Mouse (Mus musculus): ENCODE results near the gene Smtn. TPM values are rescaled to one million over a fixed set of nuclear protein-coding genes. Genes with fewer than 3 reads are reported as not detected.

Gene Smtn
- 103 and 108 TPM in 2 replicates for polyA plus RNA-seq (2014; fragmentation: Nextera tagmentation; extraction: Ambion mirVana)

DNA sequence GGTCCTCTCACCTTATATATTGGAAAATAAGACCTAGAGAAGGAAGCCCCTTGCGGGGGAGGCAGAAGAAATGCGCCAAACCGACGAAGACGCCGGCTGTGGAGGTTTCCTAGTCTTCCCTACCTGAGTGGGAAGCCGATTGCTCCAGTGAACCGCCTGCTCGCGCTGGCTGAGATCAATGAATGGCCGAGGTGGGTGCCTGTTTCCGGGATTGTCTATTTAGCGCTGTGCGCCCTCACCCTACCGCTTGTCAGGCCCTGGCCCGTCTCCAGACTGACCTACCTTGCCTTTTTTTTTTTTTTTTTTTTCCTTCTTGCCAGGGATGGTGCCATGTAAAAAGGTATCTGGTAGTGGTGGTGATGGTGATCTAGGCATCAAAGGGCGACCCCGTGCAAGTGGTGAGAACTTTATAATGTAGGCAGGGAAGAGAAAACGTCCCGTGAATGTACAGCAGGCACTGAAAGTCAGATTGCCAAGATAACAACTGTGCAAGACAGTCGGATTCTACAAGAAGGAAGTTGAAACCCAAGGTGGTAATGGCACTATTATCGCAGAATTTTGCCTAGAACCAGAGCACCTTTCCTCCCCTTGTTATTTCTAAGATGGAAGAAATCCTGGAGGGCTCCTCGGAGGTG, at the start of gene Smtn:
Smtn (minus strand) TSS at position 162 of the 635 bp plus-strand sequence.
- H3K9ac ChIP-seq: peak within 1 kb of the TSS; percentile 44; the same call in 1 of the 2 replicates
- no peak for TF ChIP-seq CTCF (IDR thresholded peaks at IDR 0.05; ENCODE audit: low read depth)
- peak within 1 kb of the TSS; percentile 64 for H3K4me3 ChIP-seq (ENCODE audit: low read depth, low read length)
- peaks cover 15% of the 10 kb centered on the region for H3K36me3 ChIP-seq (ENCODE audit: insufficient read depth)
- H3K27ac ChIP-seq (ENCODE audit: low read depth): 0 out of 2 replicates have a peak within 1 kb of the TSS, but pooled peaks have one; percentile 3
- H3K4me2 ChIP-seq: peak within 1 kb of the TSS; percentile 82
- no peak for ATAC-seq (ENCODE audit: insufficient read depth)
- peaks cover 4% of the 10 kb centered on the region; the same call in 1 of the 2 replicates for H3K9me3 ChIP-seq (ENCODE audit: low read depth, low read length)
- no peak for DNase-seq
- H3K27me3 ChIP-seq (ENCODE audit: insufficient read depth, low read length): no peaks in the 10 kb centered on the region
- peaks cover 24% of the 10 kb centered on the region for H3K4me1 ChIP-seq (ENCODE audit: insufficient read depth)
- WGBS: 90% methylated on average over 23 of the region's 23 CpGs

DNA sequence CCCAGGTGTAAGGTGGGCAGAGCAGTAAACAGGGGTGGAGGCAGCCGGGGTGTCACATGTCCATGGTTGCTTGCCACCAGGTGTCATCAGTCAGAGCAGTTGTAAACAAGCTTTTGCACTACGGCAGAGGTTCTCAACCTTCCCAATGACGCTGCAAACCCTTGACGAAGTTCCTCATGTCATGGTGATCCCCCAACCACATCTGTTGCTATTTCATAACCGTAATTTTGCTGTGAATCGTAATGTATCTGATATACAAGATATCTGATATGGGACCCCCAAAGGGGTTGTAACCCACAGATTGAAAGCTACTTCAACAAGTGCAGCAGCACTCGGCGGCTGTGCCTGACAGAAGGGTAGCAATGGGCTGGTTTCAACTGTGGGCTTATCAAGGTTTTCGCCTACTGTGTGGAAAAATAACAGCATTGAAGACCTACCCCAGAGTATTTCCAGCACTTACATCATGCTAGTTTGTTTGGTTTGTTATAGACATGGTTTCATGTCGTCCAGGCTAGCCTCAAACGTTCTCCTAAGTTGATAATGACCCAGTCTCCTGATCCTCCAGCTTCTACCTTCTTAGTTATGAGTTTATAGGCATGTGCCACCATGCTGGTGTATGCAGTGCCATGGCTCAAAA, 47.7 kb upstream of the Smtn start:
- no peaks in the 10 kb centered on the region for H3K36me3 ChIP-seq (ENCODE audit: insufficient read depth)
- no peak overlapping the region for H3K9ac ChIP-seq
- H3K9me3 ChIP-seq (ENCODE audit: low read depth, low read length): no peaks in the 10 kb centered on the region
- no peak for DNase-seq
- no peaks in the 10 kb centered on the region for H3K4me1 ChIP-seq (ENCODE audit: insufficient read depth)
- WGBS: 58% methylated on average over 11 of the region's 11 CpGs
- no peak for TF ChIP-seq CTCF (IDR thresholded peaks at IDR 0.05; ENCODE audit: low read depth)
- no peaks in the 10 kb centered on the region for H3K27me3 ChIP-seq (ENCODE audit: insufficient read depth, low read length)
- no peak overlapping the region for H3K4me3 ChIP-seq (ENCODE audit: low read depth, low read length)
- ATAC-seq (ENCODE audit: insufficient read depth): no peak
- H3K27ac ChIP-seq (ENCODE audit: low read depth): no peak overlapping the region
- H3K4me2 ChIP-seq: no peak overlapping the region

DNA sequence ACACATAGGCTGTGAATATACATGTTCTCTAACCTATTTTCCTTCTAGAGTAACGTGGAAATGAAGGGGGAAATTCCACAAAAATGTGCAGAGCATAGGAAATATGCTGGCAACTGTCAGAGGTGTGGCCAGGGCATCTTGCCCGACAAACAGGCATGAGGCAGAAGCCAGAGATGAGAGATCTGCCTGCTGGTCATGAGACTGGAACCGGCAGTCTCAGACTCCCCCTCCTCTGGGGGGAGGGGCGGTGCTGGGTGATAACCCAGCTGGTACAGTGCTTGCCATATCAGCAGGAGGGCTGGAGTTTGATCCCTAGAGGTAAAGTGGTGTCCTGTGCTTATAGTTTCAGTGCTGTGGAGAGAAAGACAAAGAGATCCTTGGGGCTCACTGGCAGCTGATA, 46.9 kb upstream of the Smtn start:
- H3K27me3 ChIP-seq (ENCODE audit: insufficient read depth, low read length): no peaks in the 10 kb centered on the region
- H3K4me2 ChIP-seq: no peak overlapping the region
- 22% methylated on average over 4 of the region's 4 CpGs for WGBS
- no peak for ATAC-seq (ENCODE audit: insufficient read depth)
- H3K4me3 ChIP-seq (ENCODE audit: low read depth, low read length): no peak overlapping the region
- H3K27ac ChIP-seq (ENCODE audit: low read depth): no peak overlapping the region
- no peaks in the 10 kb centered on the region for H3K9me3 ChIP-seq (ENCODE audit: low read depth, low read length)
- no peak for DNase-seq
- H3K36me3 ChIP-seq (ENCODE audit: insufficient read depth): no peaks in the 10 kb centered on the region
- H3K4me1 ChIP-seq (ENCODE audit: insufficient read depth): no peaks in the 10 kb centered on the region
- TF ChIP-seq CTCF (IDR thresholded peaks at IDR 0.05; ENCODE audit: low read depth): no peak
- no peak overlapping the region for H3K9ac ChIP-seq

DNA sequence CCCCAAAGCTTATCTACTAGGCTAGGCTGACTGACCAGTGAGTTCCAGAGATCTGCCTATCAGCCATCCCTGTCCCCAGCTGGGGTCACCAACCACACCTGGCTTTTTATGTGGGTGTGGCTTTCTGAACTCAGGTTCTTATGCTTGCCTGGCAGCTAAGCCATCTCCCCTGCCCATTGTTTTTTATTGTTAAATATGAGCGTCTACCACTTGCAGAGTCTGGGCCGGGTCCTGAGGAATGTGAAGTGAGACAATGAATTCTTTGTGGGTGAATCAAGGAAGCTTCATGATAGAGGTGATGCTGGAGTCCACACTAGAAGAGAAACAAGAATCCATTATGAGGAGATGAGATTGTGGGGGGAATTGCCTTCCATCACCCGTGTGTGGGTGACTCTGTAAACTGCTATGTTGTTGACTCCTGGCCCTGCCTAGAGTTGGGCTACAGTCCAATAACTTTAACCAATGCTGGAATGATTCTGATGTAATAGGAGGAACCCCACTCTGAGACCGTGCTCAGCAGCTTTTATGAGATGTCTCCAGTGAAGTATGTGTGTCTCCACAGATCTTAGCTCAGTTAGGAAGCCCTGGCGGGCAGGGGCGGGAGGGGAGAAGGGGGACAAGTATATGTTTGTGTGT, 45.7 kb upstream of the Smtn start:
- Histone ChIP-seq H3K9ac (no peak overlapping the region), H3K9me3 (ENCODE audit: low read depth, low read length) (no peaks in the 10 kb centered on the region), H3K4me2 (no peak overlapping the region), H3K4me1 (ENCODE audit: insufficient read depth) (no peaks in the 10 kb centered on the region), H3K4me3 (ENCODE audit: low read depth, low read length) (no peak overlapping the region), H3K36me3 (ENCODE audit: insufficient read depth) (no peaks in the 10 kb centered on the region), H3K27ac (ENCODE audit: low read depth) (no peak overlapping the region), H3K27me3 (ENCODE audit: insufficient read depth, low read length) (no peaks in the 10 kb centered on the region)
- 49% methylated on average over 6 of the region's 6 CpGs for WGBS
- DNase-seq: peak; percentile 26
- TF ChIP-seq CTCF (IDR thresholded peaks at IDR 0.05; ENCODE audit: low read depth): no peak
- no peak for ATAC-seq (ENCODE audit: insufficient read depth)

DNA sequence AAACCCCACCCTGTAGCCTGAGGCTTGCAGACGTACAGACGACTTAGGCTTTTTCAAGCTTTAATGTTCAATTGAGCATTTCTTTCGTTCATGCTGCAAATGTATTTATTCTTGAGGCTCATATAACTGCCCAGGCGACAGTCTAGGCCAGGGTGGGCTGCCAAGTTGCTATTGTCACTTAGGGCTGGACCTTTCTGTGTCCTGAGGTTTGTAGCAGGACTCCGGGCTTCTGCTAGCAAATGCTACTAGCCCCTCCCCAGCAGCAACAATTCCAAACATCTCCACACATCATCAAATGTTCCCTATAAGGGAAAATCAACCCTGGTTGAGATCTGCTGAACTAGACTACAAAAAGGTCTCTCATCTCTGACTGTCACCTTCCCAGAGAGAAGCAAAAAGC, 42.7 kb upstream of the Smtn start:
- Histone ChIP-seq H3K9me3 (ENCODE audit: low read depth, low read length) (no peaks in the 10 kb centered on the region), H3K4me2 (no peak overlapping the region), H3K36me3 (ENCODE audit: insufficient read depth) (no peaks in the 10 kb centered on the region), H3K27me3 (ENCODE audit: insufficient read depth, low read length) (no peaks in the 10 kb centered on the region), H3K4me3 (ENCODE audit: low read depth, low read length) (no peak overlapping the region), H3K9ac (no peak overlapping the region), H3K27ac (ENCODE audit: low read depth) (peak overlapping the region; percentile 51; the same call in 1 of the 2 replicates), H3K4me1 (ENCODE audit: insufficient read depth) (0 out of 2 replicates have a peak, but pooled peaks cover under 1% of the 10 kb centered on the region)
- 46% methylated on average over 5 of the region's 5 CpGs for WGBS
- ATAC-seq (ENCODE audit: insufficient read depth): no peak
- DNase-seq: peak; percentile 36
- no peak for TF ChIP-seq CTCF (IDR thresholded peaks at IDR 0.05; ENCODE audit: low read depth)

DNA sequence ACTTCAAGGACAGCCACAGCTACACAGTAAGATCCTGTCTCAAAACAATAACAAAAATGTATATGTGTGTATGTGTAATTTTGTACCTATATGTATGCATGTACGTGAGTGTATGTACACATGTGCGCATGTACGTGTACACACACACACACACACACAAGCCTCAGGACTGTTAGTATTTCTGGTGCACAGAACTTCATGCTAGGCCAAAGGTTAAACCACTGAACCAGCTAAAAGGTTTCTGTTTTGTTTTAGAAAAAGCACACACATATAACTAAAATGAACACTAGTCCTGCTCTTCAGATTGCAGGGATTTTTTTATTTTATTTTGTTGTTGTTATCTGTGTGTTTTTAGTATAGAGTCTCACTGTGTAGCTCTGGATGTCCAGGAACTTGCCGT, 41.5 kb upstream of the Smtn start:
- 93% methylated on average over 4 of the region's 4 CpGs for WGBS
- Histone ChIP-seq H3K4me2 (no peak overlapping the region), H3K27me3 (ENCODE audit: insufficient read depth, low read length) (no peaks in the 10 kb centered on the region), H3K4me1 (ENCODE audit: insufficient read depth) (peaks cover 3% of the 10 kb centered on the region; the same call in 1 of the 2 replicates), H3K9me3 (ENCODE audit: low read depth, low read length) (no peaks in the 10 kb centered on the region), H3K36me3 (ENCODE audit: insufficient read depth) (no peaks in the 10 kb centered on the region), H3K27ac (ENCODE audit: low read depth) (no peak overlapping the region), H3K4me3 (ENCODE audit: low read depth, low read length) (no peak overlapping the region), H3K9ac (no peak overlapping the region)
- ATAC-seq (ENCODE audit: insufficient read depth) (no peak), DNase-seq (no peak)
- no peak for TF ChIP-seq CTCF (IDR thresholded peaks at IDR 0.05; ENCODE audit: low read depth)

Measured in lung, embryonic 14.5 days (tissue).